Mouse (Mus musculus): ENCODE data around the gene Cpeb3.

DNA sequence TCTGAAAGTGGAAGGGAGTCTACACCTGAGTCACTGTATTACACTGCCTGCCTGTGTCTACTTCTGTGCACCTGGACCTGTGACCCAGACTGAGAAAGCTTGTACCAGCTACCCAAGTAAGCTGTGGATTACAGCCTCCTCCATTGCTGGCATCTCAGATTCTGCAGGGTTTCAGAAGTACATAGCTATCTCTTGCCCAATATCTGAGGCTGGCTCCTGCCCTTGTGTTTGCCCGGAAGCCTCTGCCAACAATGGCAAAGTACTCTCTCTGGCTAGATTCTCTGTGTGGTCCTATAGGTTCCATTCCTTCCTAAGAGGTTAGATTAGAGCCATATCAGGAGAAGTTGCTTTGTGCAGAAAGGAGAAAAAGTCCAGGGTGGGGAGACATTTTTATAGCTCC lies 129.8 kb downstream of the Cpeb3 start:
- TF ChIP-seq CTCF (IDR thresholded peaks at IDR 0.05; ENCODE audit: low read depth, low read length) (no peak), POLR2A (IDR thresholded peaks at IDR 0.05; ENCODE audit: insufficient read depth, low read length) (no peak)
